Mouse (Mus musculus): Measurements from ENCODE around the gene Gm10553.
"Not testable (repeated sequence)": the region's sequence is repeated elsewhere in the genome, so short reads cannot be mapped to it uniquely, and the experiment has no call there.

Gene Gm10553

GRCm38 (mm10) chr1:85099864-85100263 is at the start of gene Gm10553:
Gene Gm10553 (plus strand): TSS chr1:85100164.
- not testable (repeated sequence) for DNase-seq

GRCm38 (mm10) chr1:85071690-85072089 is 28.3 kb upstream of the Gm10553 start:
- not testable (repeated sequence) for DNase-seq

- not testable (repeated sequence) for DNase-seq
These were observed 26.9 kb upstream of the Gm10553 start for GRCm38 (mm10) chr1:85073099-85073498.

- DNase-seq = not testable (repeated sequence)
These were observed 15.2 kb upstream of the Gm10553 start for GRCm38 (mm10) chr1:85084803-85085202.

- not testable (repeated sequence) for DNase-seq
These were observed 13.8 kb upstream of the Gm10553 start for GRCm38 (mm10) chr1:85086211-85086610.

- not testable (repeated sequence) for DNase-seq
These were observed 7.8 kb upstream of the Gm10553 start for GRCm38 (mm10) chr1:85092169-85092568.

- DNase-seq = not testable (repeated sequence)
These were observed 6.9 kb upstream of the Gm10553 start for GRCm38 (mm10) chr1:85093011-85093572.

GRCm38 (mm10) chr1:85099081-85099480 is 883 bp upstream of the Gm10553 start:
- DNase-seq = not testable (repeated sequence)

GRCm38 (mm10) chr1:85101754-85102153 is 1.8 kb downstream of the Gm10553 start:
- DNase-seq = not testable (repeated sequence)

- DNase-seq = not testable (repeated sequence)
These were observed 5.4 kb downstream of the Gm10553 start for GRCm38 (mm10) chr1:85105336-85105735.

GRCm38 (mm10) chr1:85106013-85106412 is 6.0 kb downstream of the Gm10553 start:
- DNase-seq = not testable (repeated sequence)

- DNase-seq = not testable (repeated sequence)
These were observed 9.8 kb downstream of the Gm10553 start, which contains the start of gene A530032D15Rik for GRCm38 (mm10) chr1:85109753-85110152. Gene A530032D15Rik (minus strand): TSS chr1:85109853.

- not testable (repeated sequence) for DNase-seq
These were observed 10.9 kb downstream of the Gm10553 start for GRCm38 (mm10) chr1:85110876-85111275.

- DNase-seq = peak; percentile 18
These were observed 11.6 kb downstream of the Gm10553 start for GRCm38 (mm10) chr1:85111572-85111971.

- DNase-seq = not testable (repeated sequence)
These were observed 12.3 kb downstream of the Gm10553 start for GRCm38 (mm10) chr1:85112266-85112665.

GRCm38 (mm10) chr1:85112889-85113288 is 12.9 kb downstream of the Gm10553 start:
- DNase-seq = not testable (repeated sequence)

- DNase-seq = not testable (repeated sequence)
These were observed 14.1 kb downstream of the Gm10553 start for GRCm38 (mm10) chr1:85114078-85114477.

- peak; percentile 34 for DNase-seq
These were observed 14.9 kb downstream of the Gm10553 start for GRCm38 (mm10) chr1:85114666-85115402.

- DNase-seq = peak; percentile 6
These were observed 17.6 kb downstream of the Gm10553 start for GRCm38 (mm10) chr1:85117537-85117936.

- DNase-seq = not testable (repeated sequence)
These were observed 18.4 kb downstream of the Gm10553 start for GRCm38 (mm10) chr1:85118341-85118740.

- DNase-seq = peak; percentile 4
These were observed 21.9 kb downstream of the Gm10553 start for GRCm38 (mm10) chr1:85121841-85122240.

GRCm38 (mm10) chr1:85133671-85134070 is 33.7 kb downstream of the Gm10553 start:
- not testable (repeated sequence) for DNase-seq
